In genomic region chr13:63268371-63268770, GRCm38 (mm10) we compare ENCODE assay signal across 13 mouse cellular contexts.
DNase-seq lines count a peak whose midpoint lies in the region; ATAC-seq and TF ChIP-seq lines count a peak whose summit lies in the region.
"Had no signal": no experiment of that assay in that cellular context is flagged by ENCODE, and none has a peak within 500 bp of the region (broad histone marks: within the 10 kb centered on the region; RNA-seq: fewer than 3 reads in every experiment).

No protein-coding gene starts in this region.

- no peak for TF ChIP-seq CTCF in layer of hippocampus, adult 2 months (conservative IDR thresholded peaks at IDR 0.05)
- TF ChIP-seq CTCF in kidney, postnatal 0 days (IDR thresholded peaks at IDR 0.05; ENCODE audit: low read depth), result no peak

- H3K9me3 ChIP-seq in intestine, embryonic 14.5 days (ENCODE audit: control insufficient read depth, low read length), result no peaks in the 10 kb centered on the region
- no peaks in the 10 kb centered on the region for H3K9me3 ChIP-seq in kidney, postnatal 0 days (replicated peaks; ENCODE audit: low read length)
- H3K9me3 ChIP-seq: forebrain, embryonic 12.5 days had no signal

- H3K27ac ChIP-seq in layer of hippocampus, adult 2 months, result peak overlapping the region; percentile 11; the same call in 1 of the 2 replicates
- H3K27ac ChIP-seq in intestine, embryonic 14.5 days (ENCODE audit: low read depth), result peak overlapping the region; percentile 10; the same call in 1 of the 2 replicates
- peak overlapping the region; percentile 55 for H3K27ac ChIP-seq in kidney, postnatal 0 days
- H3K27ac ChIP-seq: forebrain, embryonic 12.5 days; macrophage had no signal

- TF ChIP-seq POLR2A in myocyte (IDR thresholded peaks at IDR 0.05; ENCODE audit: insufficient read length, low read depth), result peak; percentile 20

- 67% methylated on average over 4 of the region's 4 CpGs for WGBS in intestine, embryonic 14.5 days
- 34% methylated on average over 4 of the region's 4 CpGs for WGBS in kidney, postnatal 0 days

- no peak for ATAC-seq in intestine, embryonic 14.5 days (replicated peaks; ENCODE audit: low FRiP score, low TSS enrichment, low read depth)
- no peak for ATAC-seq in kidney, postnatal 0 days (replicated peaks; ENCODE audit: low FRiP score, low read depth)

- no peak overlapping the region for H3K9ac ChIP-seq in intestine, embryonic 14.5 days (ENCODE audit: low read length)
- no peak overlapping the region for H3K9ac ChIP-seq in kidney, postnatal 0 days (ENCODE audit: low read depth, low read length)
- H3K9ac ChIP-seq: forebrain, embryonic 12.5 days had no signal

- peaks cover 7% of the 10 kb centered on the region for H3K4me1 ChIP-seq in intestine, embryonic 14.5 days (replicated peaks; ENCODE audit: control insufficient read depth, insufficient read depth, low read length)
- H3K4me1 ChIP-seq in kidney, postnatal 0 days (replicated peaks; ENCODE audit: insufficient read depth, low read length), result peaks cover 30% of the 10 kb centered on the region

- no peak overlapping the region; the same call in 1 of the 2 replicates for H3K4me2 ChIP-seq in intestine, embryonic 14.5 days (ENCODE audit: low read length)
- H3K4me2 ChIP-seq in kidney, postnatal 0 days (ENCODE audit: low read length), result no peak overlapping the region
- no peak overlapping the region for H3K4me2 ChIP-seq in myocyte (ENCODE audit: low read depth)
- H3K4me2 ChIP-seq: forebrain, embryonic 12.5 days had no signal

- H3ac ChIP-seq in myocyte (ENCODE audit: control insufficient read depth, insufficient read length), result no peak overlapping the region

- peaks cover 100% of the 10 kb centered on the region for H3K79me2 ChIP-seq in myocyte (ENCODE audit: control insufficient read depth, insufficient read depth)

- no peak for DNase-seq in layer of hippocampus, adult 2 months (ENCODE audit: low spot score in 2 of 2)
- no peak for DNase-seq in layer of hippocampus, adult 11-12 months (ENCODE audit: low spot score)
- no peak for DNase-seq in intestine, embryonic 14.5 days (ENCODE audit: low spot score)
- no peak for DNase-seq in kidney, postnatal 0 days (ENCODE audit: low spot score)
- no peak for DNase-seq in thymus, postnatal 10 days (ENCODE audit: low spot score in 2 of 2)
- DNase-seq in layer of hippocampus, postnatal 10 days (ENCODE audit: low spot score in 2 of 2), result no peak
- no peak for DNase-seq in cerebellum, adult 9-10 months
- DNase-seq: adrenal gland, postnatal 10 days; left cerebral cortex, postnatal 4 days had no signal

- no peak overlapping the region for H3K4me3 ChIP-seq in layer of hippocampus, adult 2 months
- H3K4me3 ChIP-seq in intestine, embryonic 14.5 days (ENCODE audit: low read depth, low read length), result no peak overlapping the region
- no peak overlapping the region for H3K4me3 ChIP-seq in kidney, postnatal 0 days (replicated peaks; ENCODE audit: low read depth, low read length)
- H3K4me3 ChIP-seq in myocyte, result no peak overlapping the region
- H3K4me3 ChIP-seq: forebrain, embryonic 12.5 days had no signal

- no peaks in the 10 kb centered on the region for H3K36me3 ChIP-seq in intestine, embryonic 14.5 days (ENCODE audit: control insufficient read depth, insufficient read depth, low read length)
- 0 out of 2 replicates have a peak, but pooled peaks cover 3% of the 10 kb centered on the region for H3K36me3 ChIP-seq in kidney, postnatal 0 days (ENCODE audit: insufficient read depth, low read length)
- peaks cover 27% of the 10 kb centered on the region for H3K36me3 ChIP-seq in myocyte (ENCODE audit: control insufficient read depth, insufficient read depth)
- H3K36me3 ChIP-seq: forebrain, embryonic 12.5 days had no signal

- no peaks in the 10 kb centered on the region for H3K27me3 ChIP-seq in intestine, embryonic 14.5 days (replicated peaks; ENCODE audit: control insufficient read depth, insufficient read depth, low read length)
- H3K27me3 ChIP-seq in kidney, postnatal 0 days (ENCODE audit: insufficient read depth, low read length), result no peaks in the 10 kb centered on the region
- H3K27me3 ChIP-seq in myocyte (ENCODE audit: control insufficient read depth, insufficient read depth, insufficient read length), result no peaks in the 10 kb centered on the region
- H3K27me3 ChIP-seq: CH12.LX had no signal

TF ChIP-seq in myocyte, 11 proteins besides CTCF, POLR2A, EP300 and RAD21:
- TF ChIP-seq E2F4 (IDR thresholded peaks at IDR 0.05; ENCODE audit: insufficient read depth), result no peak
- peak; percentile 15 for TF ChIP-seq POLR2AphosphoS2 (IDR thresholded peaks at IDR 0.05; ENCODE audit: insufficient read length, low read depth)
- TF ChIP-seq MYOG (IDR thresholded peaks at IDR 0.05; ENCODE audit: control insufficient read depth in 1 of 3, insufficient read depth in 1 of 3, insufficient read length in 2 of 3, low read depth in 2 of 3), result no peak
- TF ChIP-seq REST (IDR thresholded peaks at IDR 0.05; ENCODE audit: insufficient read depth, insufficient read length), result no peak
- TF ChIP-seq MYOD1 (IDR thresholded peaks at IDR 0.05; ENCODE audit: control insufficient read depth in 1 of 3, insufficient read length in 2 of 3, low read depth in 2 of 3), result no peak
- TF ChIP-seq TCF12 (IDR thresholded peaks at IDR 0.05; ENCODE audit: insufficient read depth, poor library complexity, severe bottlenecking), result no peak
- no peak for TF ChIP-seq CEBPB (IDR thresholded peaks at IDR 0.05; ENCODE audit: insufficient read depth, poor library complexity, severe bottlenecking)
- TF ChIP-seq SRF (IDR thresholded peaks at IDR 0.05; ENCODE audit: control insufficient read depth, insufficient read length, low read depth), result no peak
